Comparison of ENCODE assay signal across 10 mouse cellular contexts in the genomic region with DNA sequence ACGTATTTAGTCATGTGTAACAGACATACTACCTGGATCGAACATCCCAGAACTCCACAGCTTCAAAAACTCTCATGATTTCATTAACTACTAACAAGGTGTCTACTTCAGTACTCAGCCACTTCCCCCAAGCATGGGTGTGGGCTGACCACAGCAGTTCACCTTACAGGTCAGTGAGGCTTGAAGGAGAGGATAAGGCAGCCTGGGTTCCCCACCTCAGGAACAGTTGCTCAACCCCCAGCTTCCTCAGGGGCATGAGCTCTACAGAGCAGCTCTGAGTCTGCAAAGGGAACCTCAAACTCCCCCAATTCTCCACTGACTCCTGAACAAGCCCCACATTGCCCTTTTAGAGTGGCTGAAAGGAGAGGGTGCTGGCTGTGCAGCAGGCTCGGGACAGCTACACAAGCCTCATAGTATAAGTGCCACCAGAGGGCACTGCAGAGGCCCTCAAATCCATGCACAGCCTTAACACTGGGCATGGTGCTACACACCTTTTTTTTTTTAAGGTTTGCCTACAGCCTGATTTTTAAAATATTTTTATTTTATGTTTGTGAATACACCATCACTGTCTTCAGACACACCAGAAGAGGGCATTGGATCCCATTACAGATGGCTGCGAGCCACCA. TPM values are rescaled to one million over a fixed set of nuclear protein-coding genes. Genes with fewer than 3 reads are reported as not detected.
DNase-seq lines count a peak whose midpoint lies in the region; ATAC-seq lines count a peak whose summit lies in the region.
"Had no signal": no experiment of that assay in that cellular context is flagged by ENCODE, and none has a peak within 500 bp of the region (broad histone marks: within the 10 kb centered on the region; RNA-seq: fewer than 3 reads in every experiment).

No protein-coding gene starts in this region.

- peaks cover 13% of the 10 kb centered on the region for H3K4me1 ChIP-seq in heart, embryonic 10.5 days
- H3K4me1 ChIP-seq: embryonic facial prominence, embryonic 13.5 days; neural tube, embryonic 12.5 days had no signal

- H3K27me3 ChIP-seq in heart, embryonic 10.5 days (ENCODE audit: insufficient read depth, poor library complexity, severe bottlenecking) = no peaks in the 10 kb centered on the region
- H3K27me3 ChIP-seq: embryonic facial prominence, embryonic 13.5 days; neural tube, embryonic 12.5 days had no signal

- ATAC-seq in monocyte, adult 5-6 weeks (replicated peaks; ENCODE audit: insufficient number of reproducible peaks, low FRiP score, low TSS enrichment, poor library complexity, severe bottlenecking) = 0 out of 2 replicates have a peak, but pooled peaks have one; percentile 43

- 73% methylated on average over 4 of the region's 4 CpGs for WGBS in heart, embryonic 10.5 days

- H3K9me3 ChIP-seq in heart, embryonic 10.5 days = no peaks in the 10 kb centered on the region
- H3K9me3 ChIP-seq: embryonic facial prominence, embryonic 13.5 days; neural tube, embryonic 12.5 days had no signal

- H3K36me3 ChIP-seq in heart, embryonic 10.5 days = no peaks in the 10 kb centered on the region
- H3K36me3 ChIP-seq: embryonic facial prominence, embryonic 13.5 days; neural tube, embryonic 12.5 days had no signal

- H3K27ac ChIP-seq in heart, embryonic 10.5 days = no peak overlapping the region
- H3K27ac ChIP-seq: embryonic facial prominence, embryonic 13.5 days; neural tube, embryonic 12.5 days had no signal

- DNase-seq in heart, postnatal 4 days = peak; percentile 32
- DNase-seq in heart, embryonic 10.5 days (ENCODE audit: low spot score) = no peak
- DNase-seq in ES-CJ7 (ENCODE audit: low read depth, low spot score) = peak; percentile 41
- DNase-seq in embryo, embryonic 10.5 days (ENCODE audit: low spot score) = peak; percentile 52
- peak; percentile 55 for DNase-seq in kidney, postnatal 14 days
- DNase-seq in right cerebral cortex, postnatal 10 days (ENCODE audit: low spot score in 2 of 2) = no peak
- DNase-seq in gastrocnemius, adult 18-20 months (ENCODE audit: low spot score) = no peak

- H3K4me3 ChIP-seq in heart, embryonic 10.5 days = no peak overlapping the region
- H3K4me3 ChIP-seq: embryonic facial prominence, embryonic 13.5 days; neural tube, embryonic 12.5 days had no signal

RNA-seq across cellular contexts. Expression of gene Anks3, which starts 15.9 kb away (rescaled TPM):
- total RNA-seq in heart, postnatal 4 days (2021) = 10 to 100 TPM; 22.4 to 24.3 TPM
- 38.5 and 44.4 TPM in 2 replicates for polyA plus RNA-seq in heart, embryonic 10.5 days (2016; fragmentation: Nextera tagmentation; extraction: Ambion mirVana)
- 54.3 to 76.7 TPM (median 64.0 TPM) in 3 replicates for total RNA-seq in monocyte, adult 5-6 weeks (2017)
- 10 to 100 TPM in 1 of 2 experiments, 1 to 10 TPM in 1; 9.2 to 10.7 TPM for total RNA-seq in gastrocnemius, adult 18-20 months (2021)

RNA-seq across cellular contexts. Expression of gene Sept12, which starts 17.8 kb away (rescaled TPM):
- total RNA-seq in heart, postnatal 4 days (2021) = not detected
- not detected in 2 replicates for polyA plus RNA-seq in heart, embryonic 10.5 days (2016; fragmentation: Nextera tagmentation; extraction: Ambion mirVana)
- not detected in 3 replicates for total RNA-seq in monocyte, adult 5-6 weeks (2017)
- not detected for total RNA-seq in gastrocnemius, adult 18-20 months (2021)
- polyA plus RNA-seq: embryonic facial prominence, embryonic 13.5 days; neural tube, embryonic 12.5 days had no signal

RNA-seq across cellular contexts. Expression of gene Smim22, which starts 27.2 kb away (rescaled TPM):
- total RNA-seq in heart, postnatal 4 days (2021) = not detected
- 3.0 and 4.2 TPM in 2 replicates for polyA plus RNA-seq in heart, embryonic 10.5 days (2016; fragmentation: Nextera tagmentation; extraction: Ambion mirVana)
- total RNA-seq in monocyte, adult 5-6 weeks (2017) = not detected in 3 replicates
- total RNA-seq in gastrocnemius, adult 18-20 months (2021) = not detected
- polyA plus RNA-seq: neural tube, embryonic 12.5 days had no signal

RNA-seq across cellular contexts. Expression of gene Rogdi, which starts 33.5 kb away (rescaled TPM):
- total RNA-seq in heart, postnatal 4 days (2021) = 10 to 100 TPM; 25.2 to 27.6 TPM
- 55.5 and 57.4 TPM in 2 replicates for polyA plus RNA-seq in heart, embryonic 10.5 days (2016; fragmentation: Nextera tagmentation; extraction: Ambion mirVana)
- total RNA-seq in monocyte, adult 5-6 weeks (2017) = 16.4 to 45.3 TPM (median 35.2 TPM) in 3 replicates
- total RNA-seq in gastrocnemius, adult 18-20 months (2021) = 1 to 10 TPM; 4.9 to 5.7 TPM

RNA-seq across cellular contexts. Expression of gene Nudt16l1, which starts 41.3 kb away (rescaled TPM):
- total RNA-seq in heart, postnatal 4 days (2021) = 10 to 100 TPM; 50.7 to 51.3 TPM
- 111 and 125 TPM in 2 replicates for polyA plus RNA-seq in heart, embryonic 10.5 days (2016; fragmentation: Nextera tagmentation; extraction: Ambion mirVana)
- total RNA-seq in monocyte, adult 5-6 weeks (2017) = 12.0 to 18.7 TPM (median 17.1 TPM) in 3 replicates
- 10 to 100 TPM; 10.1 to 12.5 TPM for total RNA-seq in gastrocnemius, adult 18-20 months (2021)

Comparison
In these comparisons a context has a peak if more than half of its experiments do, and no peak if none do; other contexts are left out.
1. DNase-seq: peak in heart, postnatal 4 days (single experiment), ES-CJ7 (single experiment), embryo, embryonic 10.5 days (single experiment) and kidney, postnatal 14 days (single experiment); none in heart, embryonic 10.5 days (single experiment), right cerebral cortex, postnatal 10 days (0 of 2) and gastrocnemius, adult 18-20 months (single experiment).